Mouse (Mus musculus) neural tube, embryonic 15.5 days (tissue): ENCODE results near the gene Scrn2. TPM values are rescaled to one million over a fixed set of nuclear protein-coding genes. Genes with fewer than 3 reads are reported as not detected.

Experiments used
- ATAC-seq: fragments of 200-750 bp; cut with Nextera tagmentation; 2 replicates; pipeline ENCODE4 v1.8.0; 2017; ENCODE audit warnings: mild to moderate bottlenecking, moderate TSS enrichment, moderate library complexity; ENCODE audit not compliant: low FRiP score
- H3K27ac ChIP-seq: fragments of 300-500 bp; sonication (generic); replicated peaks from 2 replicates; pipeline ENCODE4 v1.5.1; 2015; ENCODE audit warnings: mild to moderate bottlenecking, inconsistent platforms
- H3K27me3 ChIP-seq: fragments of 300-500 bp; sonication (generic); replicated peaks from 2 replicates; pipeline ENCODE4 v1.6.1; 2015; ENCODE audit warnings: inconsistent platforms
- H3K36me3 ChIP-seq: fragments of 300-500 bp; sonication (generic); 2 replicates; pipeline ENCODE4 v1.6.1; 2015; ENCODE audit warnings: inconsistent platforms
- H3K4me1 ChIP-seq: fragments of 300-500 bp; sonication (generic); 2 replicates; pipeline ENCODE4 v1.6.1; 2015; ENCODE audit warnings: inconsistent platforms
- H3K4me2 ChIP-seq: fragments of 300-500 bp; sonication (generic); 2 replicates; pipeline ENCODE4 v1.6.1; 2015; ENCODE audit warnings: inconsistent platforms, mild to moderate bottlenecking, moderate library complexity
- H3K4me3 ChIP-seq: fragments of 300-500 bp; sonication (generic); replicated peaks from 2 replicates; pipeline ENCODE4 v1.5.1; 2015; ENCODE audit warnings: mild to moderate bottlenecking, inconsistent platforms
- H3K9ac ChIP-seq: fragments of 300-500 bp; sonication (generic); replicated peaks from 2 replicates; pipeline ENCODE4 v1.6.1; 2015; ENCODE audit warnings: mild to moderate bottlenecking, inconsistent platforms
- H3K9me3 ChIP-seq: fragments of 300-500 bp; sonication (generic); replicated peaks from 2 replicates; pipeline ENCODE4 v1.6.1; 2016; ENCODE audit warnings: inconsistent platforms
- WGBS: fragments of 180-500 bp; shearing (Covaris S2); methylation state at CpG from one replicate; pipeline ENCODE4 v1.1.7; 2015; ENCODE audit warnings: mixed read lengths; 5-methylcytosine and 5-hydroxymethylcytosine counted together
- polyA plus RNA-seq: library from polyadenylated mRNA; unstranded; fragments of >200 nt; fragmentation: Nextera tagmentation; extraction: Ambion mirVana; gene quantifications from 2 replicates; pipeline ENCODE4 v1.2.1, GENCODE M21; 2015

Gene Scrn2
- 12.6 and 18.5 TPM in 2 replicates for polyA plus RNA-seq

DNA sequence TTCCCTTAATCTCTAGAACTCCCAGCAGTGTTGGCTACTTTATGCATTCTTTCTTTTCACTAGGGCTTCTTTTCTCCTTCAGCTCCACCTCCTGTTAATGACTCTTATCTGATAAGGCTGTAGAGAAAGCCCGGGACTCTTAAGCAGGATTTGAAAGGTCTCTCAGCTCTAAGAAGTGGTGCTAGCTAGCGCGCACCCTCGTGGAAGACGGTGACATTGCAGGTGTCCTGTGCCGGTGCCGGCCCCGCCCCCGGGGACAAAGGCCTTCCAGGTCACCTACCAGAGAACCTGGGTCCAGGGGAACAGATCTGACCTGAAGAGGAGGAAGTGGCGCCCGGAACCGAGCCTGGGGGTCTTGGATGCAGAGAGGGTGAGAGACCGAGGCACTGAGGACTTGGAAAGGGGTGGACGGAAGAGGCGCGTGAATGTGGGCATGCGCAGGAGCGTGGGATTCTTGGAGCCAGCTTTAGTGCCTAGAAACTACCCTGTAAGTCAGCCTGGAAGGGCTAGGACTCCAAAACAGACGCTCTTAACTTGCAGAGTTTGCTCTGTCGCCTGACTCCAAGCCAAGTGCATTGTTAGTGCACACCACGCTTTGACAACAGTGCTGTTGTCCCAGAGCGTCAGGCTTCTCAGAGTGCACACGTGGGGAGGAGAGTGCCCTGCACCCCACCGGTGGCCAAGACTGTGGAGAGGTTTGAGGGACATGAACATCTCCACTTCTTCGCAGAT lies at the start of gene Scrn2:
Gene Scrn2, plus strand, starts transcription at position 253 of the 732 bp plus-strand sequence.
- peak within 1 kb of the TSS; percentile 87 for H3K4me2 ChIP-seq
- WGBS, result under 1% methylated on average over 25 of the region's 25 CpGs

DNA sequence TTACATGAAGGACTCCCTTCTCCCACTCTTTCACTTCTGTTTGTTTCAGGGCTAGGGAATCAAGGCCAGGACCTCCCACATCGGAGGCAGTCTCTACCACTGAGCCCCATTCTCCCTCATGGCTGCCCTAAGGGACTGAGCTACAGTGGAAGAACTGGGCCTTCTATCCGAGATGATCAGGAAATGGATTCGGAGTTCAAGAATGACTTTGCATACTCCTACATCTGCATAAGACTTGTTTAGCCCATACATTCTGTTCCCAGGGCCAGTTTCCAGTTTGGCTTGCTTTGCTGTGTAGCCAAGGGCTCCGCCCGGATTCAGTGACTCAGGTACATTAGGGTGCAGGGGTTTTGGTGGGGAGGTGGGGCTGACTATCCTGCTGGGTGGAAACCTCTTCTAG lies 49.7 kb upstream of the Scrn2 start:
- Histone ChIP-seq H3K4me3 (no peak overlapping the region), H3K27ac (no peak overlapping the region), H3K9ac (no peak overlapping the region), H3K4me1 (peaks cover 29% of the 10 kb centered on the region), H3K4me2 (no peak overlapping the region), H3K9me3 (no peaks in the 10 kb centered on the region), H3K27me3 (peaks cover 12% of the 10 kb centered on the region; the same call in 1 of the 2 replicates), H3K36me3 (no peaks in the 10 kb centered on the region)
- WGBS, result 81% methylated on average over 5 of the region's 5 CpGs
- ATAC-seq, result no peak

More for the DNA sequence above, at the start of gene Scrn2:
- peaks cover 20% of the 10 kb centered on the region for H3K4me1 ChIP-seq
- peak within 1 kb of the TSS; percentile 79 for H3K9ac ChIP-seq
- ATAC-seq, result peak; percentile 83
- peak within 1 kb of the TSS; percentile 70 for H3K4me3 ChIP-seq
- peaks cover 8% of the 10 kb centered on the region; the same call in 1 of the 2 replicates for H3K27me3 ChIP-seq
- H3K9me3 ChIP-seq, result no peaks in the 10 kb centered on the region
- H3K27ac ChIP-seq, result peak within 1 kb of the TSS; percentile 85
- H3K36me3 ChIP-seq, result no peaks in the 10 kb centered on the region

DNA sequence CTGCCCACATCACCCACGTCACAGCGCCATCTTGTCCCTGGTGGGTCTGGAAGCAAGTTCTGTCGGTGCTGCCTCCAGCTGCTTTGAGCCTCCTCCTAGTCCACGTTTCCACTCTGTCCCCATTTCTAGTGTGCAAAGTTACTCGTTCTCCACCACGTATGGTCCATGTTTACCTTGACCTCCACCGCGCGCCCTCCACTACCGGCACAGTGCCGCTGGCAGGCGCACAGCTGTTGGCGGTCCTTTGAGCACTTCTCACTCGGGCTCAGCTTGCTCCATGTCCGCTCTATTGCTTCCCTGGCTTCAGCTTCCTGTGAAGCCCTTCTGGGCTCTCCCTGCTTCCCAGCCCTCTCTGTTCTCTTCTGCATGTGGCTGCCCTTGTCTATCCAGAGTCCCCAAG lies 48.3 kb upstream of the Scrn2 start:
- ATAC-seq, result no peak
- 79% methylated on average over 15 of the region's 15 CpGs for WGBS
- Histone ChIP-seq H3K4me1 (peaks cover 15% of the 10 kb centered on the region), H3K27me3 (peaks cover 23% of the 10 kb centered on the region; the same call in 1 of the 2 replicates), H3K4me2 (no peak overlapping the region), H3K27ac (no peak overlapping the region), H3K36me3 (no peaks in the 10 kb centered on the region), H3K9ac (no peak overlapping the region), H3K4me3 (no peak overlapping the region), H3K9me3 (no peaks in the 10 kb centered on the region)

DNA sequence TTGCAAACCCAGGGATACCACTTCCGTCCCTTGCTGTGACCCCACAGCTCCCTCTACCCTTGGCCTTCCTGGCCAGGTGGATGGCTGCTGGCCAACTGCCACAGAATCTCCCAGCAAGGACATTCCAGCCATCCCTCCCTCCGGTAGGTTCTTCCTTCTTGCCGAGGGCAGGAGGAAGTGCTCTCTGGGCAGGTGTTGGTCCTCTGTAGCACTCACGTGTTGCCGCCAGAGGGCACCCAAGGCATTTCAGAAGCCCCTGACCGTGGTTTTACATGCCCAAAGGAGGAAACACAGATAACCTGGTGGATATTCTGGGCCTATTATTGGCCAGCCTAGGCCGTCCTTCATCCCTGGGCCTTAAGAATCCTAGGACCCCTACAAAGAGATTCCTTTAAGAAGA lies 47.4 kb upstream of the Scrn2 start:
- Histone ChIP-seq H3K4me2 (peak overlapping the region; percentile 22), H3K4me1 (peaks cover 13% of the 10 kb centered on the region), H3K9ac (0 out of 2 replicates have a peak overlapping the region, but pooled peaks have one; percentile 14), H3K9me3 (no peaks in the 10 kb centered on the region), H3K36me3 (no peaks in the 10 kb centered on the region), H3K4me3 (no peak overlapping the region; the same call in 1 of the 2 replicates), H3K27me3 (peaks cover 28% of the 10 kb centered on the region), H3K27ac (no peak overlapping the region)
- no peak for ATAC-seq
- WGBS, result 5% methylated on average over 7 of the region's 7 CpGs

DNA sequence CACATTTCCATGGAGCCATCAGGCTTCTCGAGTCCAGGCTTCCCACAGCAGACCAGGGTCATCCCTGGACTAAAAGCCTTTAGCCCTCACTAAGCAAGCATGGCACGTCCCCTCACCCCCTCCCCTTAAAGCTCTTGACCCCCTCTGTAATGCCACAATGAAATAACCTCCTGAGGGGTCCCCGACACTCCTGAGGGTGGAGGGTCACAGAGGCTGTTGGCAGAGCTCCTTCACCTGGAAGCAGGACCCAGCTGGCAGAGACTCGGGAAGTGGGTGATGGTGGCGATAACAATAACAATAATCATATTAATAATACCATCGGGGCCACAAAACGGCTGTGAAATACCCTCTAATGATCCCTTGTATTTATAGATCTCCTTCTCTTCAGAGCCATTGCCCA lies 46.9 kb upstream of the Scrn2 start, which contains the start of gene Sp2:
Gene Sp2, minus strand, starts transcription at position 101 of the 400 bp plus-strand sequence.
- WGBS, result 36% methylated on average over 7 of the region's 7 CpGs
- peak within 1 kb of the TSS; percentile 22 for H3K4me2 ChIP-seq
- no peak for ATAC-seq

DNA sequence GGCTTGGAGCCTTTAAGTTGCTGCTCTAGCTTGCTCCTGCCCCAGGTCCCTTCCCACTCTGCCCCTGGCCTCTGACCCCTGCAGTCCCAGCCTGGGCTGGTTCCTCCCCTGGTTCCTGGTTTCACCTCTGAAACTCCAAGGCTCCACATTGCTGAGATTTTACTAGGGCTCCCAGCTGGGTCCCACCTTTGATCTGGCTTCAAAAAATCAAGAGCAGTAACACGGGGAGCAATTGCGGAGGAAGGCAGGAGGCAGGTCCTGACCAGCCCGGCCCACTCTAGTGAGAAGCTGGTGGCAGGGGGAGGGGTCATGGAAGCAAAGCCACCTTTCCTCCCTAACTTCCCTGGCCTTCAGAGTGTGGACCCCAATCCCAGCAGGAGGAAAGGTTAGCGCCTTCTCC lies 44.8 kb upstream of the Scrn2 start:
- WGBS, result 21% methylated on average over 4 of the region's 4 CpGs

More for the DNA sequence above, 46.9 kb upstream of the Scrn2 start, which contains the start of gene Sp2:
- H3K4me3 ChIP-seq, result no peak within 1 kb of the TSS; the same call in 1 of the 2 replicates
- H3K9me3 ChIP-seq, result no peaks in the 10 kb centered on the region
- no peak within 1 kb of the TSS for H3K27ac ChIP-seq
- H3K36me3 ChIP-seq, result no peaks in the 10 kb centered on the region
- peaks cover 28% of the 10 kb centered on the region for H3K27me3 ChIP-seq
- H3K4me1 ChIP-seq, result peaks cover 18% of the 10 kb centered on the region
- 0 out of 2 replicates have a peak within 1 kb of the TSS, but pooled peaks have one; percentile 14 for H3K9ac ChIP-seq

DNA sequence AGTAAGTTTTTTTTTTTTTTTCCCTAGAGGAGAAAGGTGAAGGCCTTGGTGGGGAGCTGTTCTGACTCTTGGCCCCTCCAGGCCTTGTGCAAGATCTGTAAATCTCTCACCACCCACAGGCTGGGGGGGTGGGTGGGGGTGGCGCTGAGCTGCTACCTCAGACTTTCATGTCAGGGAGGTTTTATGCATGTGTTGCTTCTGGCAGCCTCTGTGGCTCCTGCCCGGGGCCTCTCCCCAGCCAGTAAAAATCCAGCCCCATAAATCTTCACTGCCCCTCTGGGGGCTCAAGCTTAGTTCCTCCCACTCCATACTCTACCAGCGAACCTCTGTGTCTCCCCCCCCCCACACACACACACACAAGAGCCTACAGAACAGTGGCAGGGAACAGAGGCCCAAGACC lies 43.3 kb upstream of the Scrn2 start:
- WGBS, result 7% methylated on average over 3 of the region's 3 CpGs
- no peak overlapping the region for H3K9ac ChIP-seq
- peaks cover 34% of the 10 kb centered on the region for H3K27me3 ChIP-seq

More for the DNA sequence above, 44.8 kb upstream of the Scrn2 start:
- ATAC-seq, result no peak
- no peak overlapping the region for H3K4me3 ChIP-seq
- no peak overlapping the region for H3K9ac ChIP-seq
- H3K27ac ChIP-seq, result no peak overlapping the region
- H3K27me3 ChIP-seq, result peaks cover 34% of the 10 kb centered on the region
- H3K9me3 ChIP-seq, result no peaks in the 10 kb centered on the region
- H3K36me3 ChIP-seq, result no peaks in the 10 kb centered on the region
- peaks cover 17% of the 10 kb centered on the region for H3K4me1 ChIP-seq
- H3K4me2 ChIP-seq, result no peak overlapping the region

DNA sequence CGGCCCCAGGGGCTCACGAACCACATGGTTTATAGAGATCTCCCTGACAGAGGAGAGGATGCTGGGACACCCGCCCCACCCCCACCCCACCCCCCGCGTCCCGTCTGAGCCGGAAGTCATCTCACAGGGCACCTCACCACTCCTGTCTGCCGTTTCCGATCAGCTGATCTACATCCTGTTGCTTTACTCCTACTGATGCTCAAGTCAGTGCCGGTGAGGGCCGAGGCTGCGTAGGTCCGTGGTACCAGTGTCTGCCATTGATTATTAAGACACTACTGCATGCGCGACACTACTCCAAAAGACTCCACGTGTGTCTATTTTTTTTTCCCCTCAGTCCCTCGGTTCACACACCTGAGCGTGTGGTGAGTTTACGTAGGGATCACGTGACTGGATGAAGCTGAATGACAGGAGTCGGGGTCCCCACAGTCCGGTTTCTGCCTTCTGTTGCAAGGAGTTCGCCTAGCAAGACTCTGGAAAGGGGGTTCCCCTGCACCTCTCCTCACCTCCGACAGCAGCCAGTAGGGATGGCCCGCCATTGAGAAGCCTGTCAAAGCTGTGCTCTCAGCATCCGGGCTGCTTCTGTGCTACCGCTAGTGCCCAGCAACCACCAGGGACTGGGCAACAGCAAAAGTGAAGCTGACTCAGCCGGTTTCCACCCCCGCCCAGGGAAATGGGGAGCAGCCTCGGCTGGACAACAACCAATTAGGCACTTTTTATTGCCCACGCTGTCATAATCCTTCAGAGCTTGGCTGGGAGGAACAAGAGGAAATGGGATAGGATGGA lies 41.7 kb upstream of the Scrn2 start:
- peaks cover 15% of the 10 kb centered on the region for H3K4me1 ChIP-seq
- ATAC-seq, result peak; percentile 76
- H3K4me3 ChIP-seq, result peak overlapping the region; percentile 41
- H3K9ac ChIP-seq, result peak overlapping the region; percentile 24
- H3K9me3 ChIP-seq, result no peaks in the 10 kb centered on the region
- peaks cover 37% of the 10 kb centered on the region for H3K27me3 ChIP-seq
- H3K4me2 ChIP-seq, result peak overlapping the region; percentile 68
- H3K27ac ChIP-seq, result peak overlapping the region; percentile 60
- H3K36me3 ChIP-seq, result no peaks in the 10 kb centered on the region
- WGBS, result 4% methylated on average over 31 of the region's 31 CpGs

More for the DNA sequence above, 43.3 kb upstream of the Scrn2 start:
- Histone ChIP-seq H3K9me3 (no peaks in the 10 kb centered on the region), H3K27ac (no peak overlapping the region), H3K4me1 (peaks cover 17% of the 10 kb centered on the region), H3K36me3 (no peaks in the 10 kb centered on the region), H3K4me3 (no peak overlapping the region), H3K4me2 (no peak overlapping the region)
- no peak for ATAC-seq

DNA sequence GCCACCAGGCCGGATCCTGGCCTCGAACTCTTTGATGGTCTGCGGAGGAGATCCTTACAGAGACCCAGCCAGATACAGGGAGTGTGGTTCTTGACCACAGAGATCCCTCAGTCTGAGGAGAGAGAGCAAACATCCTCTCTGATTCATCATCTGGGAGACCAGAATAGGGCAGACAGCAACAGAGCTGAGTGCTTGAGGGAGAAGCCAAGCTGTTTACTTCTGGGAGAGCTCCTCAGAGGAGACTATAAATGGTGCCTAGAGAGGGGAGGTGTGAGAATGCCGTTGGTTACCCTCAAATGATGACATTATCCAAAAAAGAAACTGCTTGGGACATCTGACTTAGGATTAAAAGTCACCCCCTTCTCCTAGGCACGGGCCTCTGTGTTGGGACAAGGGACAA lies 38.2 kb upstream of the Scrn2 start:
- Histone ChIP-seq H3K4me2 (no peak overlapping the region), H3K9ac (no peak overlapping the region), H3K36me3 (no peaks in the 10 kb centered on the region), H3K4me1 (peaks cover 15% of the 10 kb centered on the region), H3K27ac (no peak overlapping the region), H3K4me3 (no peak overlapping the region), H3K9me3 (no peaks in the 10 kb centered on the region), H3K27me3 (peaks cover 14% of the 10 kb centered on the region)
- no peak for ATAC-seq
- WGBS, result 80% methylated on average over 5 of the region's 5 CpGs

DNA sequence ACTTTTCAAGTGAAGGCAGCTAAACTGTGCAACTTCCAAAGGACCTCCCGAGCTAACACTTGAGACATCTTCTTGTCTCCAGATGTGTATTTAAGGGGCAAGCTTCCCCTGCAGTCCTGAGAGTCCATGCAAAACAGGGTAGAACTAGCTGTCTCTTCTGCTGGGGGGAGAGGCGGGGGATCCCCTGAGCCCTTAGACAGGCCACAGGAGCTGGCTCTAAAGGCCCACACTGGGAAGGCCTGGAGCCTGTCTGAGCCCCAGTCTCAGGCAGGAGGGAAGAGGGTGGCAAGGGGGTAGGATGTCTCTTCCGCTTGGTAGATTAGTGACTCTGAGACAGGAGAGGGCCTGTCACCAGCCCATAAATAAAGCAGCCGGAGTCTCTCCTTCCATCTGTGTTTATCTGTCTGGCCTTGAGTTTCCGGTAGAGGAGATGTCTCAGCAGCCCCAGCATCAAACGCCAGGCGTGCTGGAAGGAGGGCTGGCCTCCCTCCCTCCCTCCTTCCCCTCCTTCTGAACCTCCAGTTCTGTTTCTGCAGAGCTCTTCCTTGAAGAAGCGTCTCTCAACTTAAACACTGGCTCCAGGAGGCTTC lies 36.9 kb upstream of the Scrn2 start:
- Histone ChIP-seq H3K9me3 (no peaks in the 10 kb centered on the region), H3K27me3 (0 out of 2 replicates have a peak, but pooled peaks cover 9% of the 10 kb centered on the region), H3K36me3 (no peaks in the 10 kb centered on the region), H3K4me2 (no peak overlapping the region), H3K9ac (no peak overlapping the region), H3K4me1 (peaks cover 18% of the 10 kb centered on the region), H3K4me3 (no peak overlapping the region), H3K27ac (no peak overlapping the region)
- 39% methylated on average over 8 of the region's 8 CpGs for WGBS
- no peak for ATAC-seq

DNA sequence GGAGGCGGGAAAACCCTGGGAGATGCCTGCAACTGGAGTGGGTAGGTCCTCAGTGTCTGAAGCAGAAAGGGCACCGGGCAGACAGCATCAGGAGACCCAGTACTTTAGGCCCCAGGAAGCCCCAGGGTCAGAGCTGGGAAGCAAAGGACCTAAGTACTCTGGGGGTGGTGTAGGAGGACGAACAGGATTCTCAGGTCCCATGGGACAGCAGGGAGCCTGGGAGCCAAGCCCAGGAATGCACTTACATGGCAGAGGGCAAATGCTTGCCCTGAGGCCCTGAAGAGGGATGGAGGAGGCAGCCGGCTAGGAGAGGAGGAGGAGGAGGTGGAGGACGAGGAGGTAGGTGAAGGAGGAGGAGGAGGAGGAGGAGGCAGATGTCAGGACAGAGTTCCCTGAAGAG lies 34.7 kb upstream of the Scrn2 start:
- WGBS, result 26% methylated on average over 5 of the region's 5 CpGs

More for the DNA sequence above, 34.7 kb upstream of the Scrn2 start:
- ATAC-seq, result no peak
- H3K9ac ChIP-seq, result no peak overlapping the region
- H3K4me2 ChIP-seq, result no peak overlapping the region
- peaks cover 10% of the 10 kb centered on the region for H3K4me1 ChIP-seq
- H3K9me3 ChIP-seq, result no peaks in the 10 kb centered on the region
- H3K4me3 ChIP-seq, result no peak overlapping the region
- no peak overlapping the region for H3K27ac ChIP-seq
- H3K27me3 ChIP-seq, result peaks cover 10% of the 10 kb centered on the region; the same call in 1 of the 2 replicates
- H3K36me3 ChIP-seq, result no peaks in the 10 kb centered on the region
